Mouse (Mus musculus): ENCODE data around the gene Gm21319. TPM values are rescaled to one million over a fixed set of nuclear protein-coding genes. Genes with fewer than 3 reads are reported as not detected.
"Not testable (repeated sequence)": the region's sequence is repeated elsewhere in the genome, so short reads cannot be mapped to it uniquely, and the experiment has no call there.

Gm21319 gene
- total RNA-seq (2021), result not detected
- long read RNA-seq, experiment 1, result 0 reads
- long read RNA-seq, experiment 2, result 0 reads

DNA sequence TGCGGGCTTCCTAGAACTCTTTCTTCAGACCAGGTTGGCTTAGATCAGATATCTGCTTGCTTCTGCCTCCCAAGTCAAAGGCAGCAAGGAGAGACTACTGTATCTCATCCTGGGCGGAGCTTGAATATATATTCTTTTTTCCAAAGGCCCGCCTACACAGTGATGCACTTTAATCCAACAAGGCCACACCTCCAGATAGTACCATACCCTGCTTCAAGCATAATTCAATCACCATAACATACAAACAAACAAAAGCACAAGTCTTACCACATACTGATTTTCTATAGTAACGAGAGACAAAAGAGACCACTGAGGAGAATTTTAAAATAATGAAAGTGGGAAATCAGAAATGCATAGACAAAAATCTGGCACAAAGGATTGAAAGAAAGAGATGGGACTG is at the start of gene Gm21319:
Gene Gm21319 (minus strand): TSS at position 101 of the 400 bp plus-strand sequence.
- DNase-seq, result not testable (repeated sequence)

DNA sequence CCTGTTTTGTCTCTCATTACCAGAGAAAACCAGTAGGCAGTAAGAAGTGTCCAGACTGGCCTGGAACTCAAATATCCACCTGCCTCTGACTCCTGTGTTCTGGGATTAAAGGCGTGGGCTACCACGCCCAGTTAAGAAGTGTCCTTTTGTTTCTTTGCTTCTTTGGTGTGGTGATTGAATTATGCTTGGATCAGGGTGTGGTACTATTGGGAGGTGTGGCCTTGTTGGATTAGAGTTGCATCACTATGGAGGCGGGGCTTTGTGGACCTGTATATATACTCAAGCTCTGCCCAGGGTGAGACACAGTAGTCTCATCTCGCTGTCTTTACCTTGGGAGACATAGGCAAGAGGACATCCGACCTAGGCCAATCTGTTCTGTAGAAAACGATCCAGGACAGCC is 40.7 kb upstream of the Gm21319 start, which contains the start of gene BB287469:
Gene BB287469 (plus strand): TSS at position 301 of the 400 bp plus-strand sequence.
- DNase-seq, result not testable (repeated sequence)

DNA sequence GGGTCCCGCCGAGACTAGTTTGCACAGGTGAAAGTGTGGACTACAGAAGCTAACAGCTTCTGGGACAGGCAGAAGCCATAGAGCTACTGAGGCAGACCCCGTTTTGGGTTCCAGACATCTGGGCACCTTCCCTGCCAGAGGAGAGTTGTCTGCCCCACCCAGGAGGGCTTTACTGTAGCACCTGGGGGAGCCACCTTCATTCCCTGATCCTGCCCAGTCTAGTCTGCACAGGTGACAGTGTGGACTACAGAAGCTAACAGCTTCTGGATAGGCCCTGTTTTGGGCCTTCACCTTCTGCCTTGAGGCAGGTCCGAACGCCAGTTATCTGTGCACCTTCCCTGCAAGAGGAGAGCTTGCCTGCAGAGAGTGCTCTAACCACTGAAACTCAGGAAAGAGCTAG is 22.4 kb upstream of the Gm21319 start:
- not testable (repeated sequence) for DNase-seq

DNA sequence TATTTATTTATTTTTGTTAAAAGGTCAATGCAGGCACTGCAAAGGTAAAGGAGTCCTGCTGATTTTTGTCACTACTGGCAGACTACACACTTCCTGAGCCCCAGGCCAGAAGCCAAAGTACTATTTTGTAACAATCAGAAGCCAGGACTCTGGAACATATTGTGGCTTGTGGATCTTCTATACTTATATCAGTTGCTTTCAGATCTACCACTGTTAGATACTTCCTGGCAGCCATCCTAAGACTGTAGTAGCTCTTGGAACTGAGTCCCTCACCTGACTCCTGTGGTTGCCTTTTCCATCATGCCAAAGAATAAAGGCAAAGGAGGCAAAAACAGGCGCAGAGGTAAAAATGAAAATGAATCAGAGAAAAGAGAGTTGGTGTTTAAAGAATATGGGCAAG is 19.7 kb upstream of the Gm21319 start, which contains the start of gene Gm21936:
Gene Gm21936 (plus strand): TSS at position 301 of the 400 bp plus-strand sequence.
- DNase-seq, result not testable (repeated sequence)

Other genes starting within 250 kb of the Gm21319 start
- gene Oog1, start 173.1 kb downstream of the Gm21319 start, total RNA-seq (2021), result not detected
- gene Gm4027, start 156.9 kb downstream of the Gm21319 start, total RNA-seq (2021), result not detected
- gene Gm16381, start 131.1 kb downstream of the Gm21319 start, total RNA-seq (2021), result not detected
- not detected for gene Gm21936, start 19.8 kb upstream of the Gm21319 start, total RNA-seq (2021)
- not detected for gene BB287469, start 40.8 kb upstream of the Gm21319 start, total RNA-seq (2021)
- not detected for gene Gm2001, start 66.6 kb upstream of the Gm21319 start, total RNA-seq (2021)
- gene Gm2016, start 98.3 kb upstream of the Gm21319 start, total RNA-seq (2021), result not detected
- gene Gm2022, start 119.6 kb upstream of the Gm21319 start, total RNA-seq (2021), result not detected
- gene Gm2035, start 144.1 kb upstream of the Gm21319 start, total RNA-seq (2021), result not detected
- gene Gm2042, start 178.3 kb upstream of the Gm21319 start, total RNA-seq (2021), result not detected
- not detected for gene Gm2075, start 236.1 kb upstream of the Gm21319 start, total RNA-seq (2021)
- not detected for gene Gm6803, start 243.0 kb upstream of the Gm21319 start, total RNA-seq (2021)